Mouse (Mus musculus) kidney, embryonic 16.5 days (tissue): ENCODE measurements at regions not wholly inside any gene's neighbourhood (a gene's known extent, or its start where the extent isn't known, plus 50 kb on each side); places are given as distances from the start of the nearest gene placed in this dataset.

ENCODE experiments used
- ATAC-seq: fragments of 200-750 bp; cut with Nextera tagmentation; 2 replicates; pipeline ENCODE4 v1.8.0; 2017; ENCODE audit warnings: moderate TSS enrichment; ENCODE audit not compliant: low FRiP score, low TSS enrichment
- H3K27ac ChIP-seq: fragments of 300-500 bp; sonication (generic); 2 replicates; pipeline ENCODE4 v1.5.1; 2014; ENCODE audit warnings: low read length
- H3K27me3 ChIP-seq: fragments of 300-500 bp; sonication (generic); 2 replicates; pipeline ENCODE4 v1.6.1; 2014; ENCODE audit warnings: low read length, control low read depth, mixed read lengths; ENCODE audit not compliant: insufficient read depth
- H3K36me3 ChIP-seq: fragments of 300-500 bp; sonication (generic); 2 replicates; pipeline ENCODE4 v1.6.1; 2014; ENCODE audit warnings: low read length, control low read depth, mixed read lengths; ENCODE audit not compliant: insufficient read depth
- H3K4me1 ChIP-seq: fragments of 300-500 bp; sonication (generic); 2 replicates; pipeline ENCODE4 v1.6.1; 2014; ENCODE audit warnings: low read length, control low read depth, mixed read lengths; ENCODE audit not compliant: insufficient read depth
- H3K4me2 ChIP-seq: fragments of 300-500 bp; sonication (generic); replicated peaks from 2 replicates; pipeline ENCODE4 v1.6.1; 2014; ENCODE audit warnings: low read depth, low read length
- H3K4me3 ChIP-seq: fragments of 300-500 bp; sonication (generic); 2 replicates; pipeline ENCODE4 v1.5.1; 2014; ENCODE audit warnings: mild to moderate bottlenecking, low read length
- H3K9ac ChIP-seq: fragments of 300-500 bp; sonication (generic); replicated peaks from 2 replicates; pipeline ENCODE4 v1.6.1; 2014; ENCODE audit warnings: low read length
- H3K9me3 ChIP-seq: fragments of 300-500 bp; sonication (generic); 2 replicates; pipeline ENCODE4 v1.6.1; 2016; ENCODE audit warnings: low read length, control low read depth
- WGBS: fragments of 180-500 bp; shearing (Covaris S2); extraction: QIAGEN DNeasy Blood & Tissue Kit; methylation state at CpG from one replicate; pipeline ENCODE4 v1.1.7; 2014; 5-methylcytosine and 5-hydroxymethylcytosine counted together

- Histone ChIP-seq H3K4me3 (no peak overlapping the region), H3K4me2 (no peak overlapping the region), H3K4me1 (no peaks in the 10 kb centered on the region), H3K36me3 (no peaks in the 10 kb centered on the region), H3K9ac (no peak overlapping the region), H3K27me3 (no peaks in the 10 kb centered on the region), H3K9me3 (no peaks in the 10 kb centered on the region), H3K27ac (no peak overlapping the region)
- WGBS, result 83% methylated on average over 5 of the region's 5 CpGs
- no peak for ATAC-seq
Measured at GRCm38 (mm10) chr17:83093862-83094261, 121.2 kb upstream of the Pkdcc start.

GRCm38 (mm10) chr17:83096451-83096850 is 118.6 kb upstream of the Pkdcc start:
- Histone ChIP-seq H3K4me1 (peaks cover 3% of the 10 kb centered on the region; the same call in 1 of the 2 replicates), H3K9ac (no peak overlapping the region), H3K36me3 (no peaks in the 10 kb centered on the region), H3K27ac (no peak overlapping the region), H3K9me3 (no peaks in the 10 kb centered on the region), H3K27me3 (no peaks in the 10 kb centered on the region), H3K4me3 (no peak overlapping the region), H3K4me2 (no peak overlapping the region)
- peak; percentile 6; the same call in 1 of the 2 replicates for ATAC-seq
- WGBS, result 45% methylated on average over 8 of the region's 8 CpGs

- Histone ChIP-seq H3K27me3 (no peaks in the 10 kb centered on the region), H3K36me3 (no peaks in the 10 kb centered on the region), H3K4me3 (no peak overlapping the region), H3K4me1 (peaks cover 16% of the 10 kb centered on the region), H3K9ac (no peak overlapping the region), H3K9me3 (no peaks in the 10 kb centered on the region), H3K4me2 (no peak overlapping the region), H3K27ac (no peak overlapping the region)
- WGBS, result 80% methylated on average over 16 of the region's 16 CpGs
- ATAC-seq, result no peak
Measured at GRCm38 (mm10) chr17:83097998-83098397, 117.1 kb upstream of the Pkdcc start.

- Histone ChIP-seq H3K27me3 (no peaks in the 10 kb centered on the region), H3K4me1 (peaks cover 19% of the 10 kb centered on the region), H3K4me3 (no peak overlapping the region), H3K36me3 (no peaks in the 10 kb centered on the region), H3K4me2 (no peak overlapping the region), H3K9me3 (no peaks in the 10 kb centered on the region), H3K9ac (no peak overlapping the region), H3K27ac (no peak overlapping the region)
- WGBS, result 78% methylated on average over 12 of the region's 12 CpGs
- no peak for ATAC-seq
Measured at GRCm38 (mm10) chr17:83098679-83099413, 116.2 kb upstream of the Pkdcc start.

- ATAC-seq, result no peak
- Histone ChIP-seq H3K36me3 (no peaks in the 10 kb centered on the region), H3K27ac (0 out of 2 replicates have a peak overlapping the region, but pooled peaks have one; percentile 1), H3K4me3 (no peak overlapping the region), H3K9me3 (no peaks in the 10 kb centered on the region), H3K4me2 (no peak overlapping the region), H3K9ac (no peak overlapping the region), H3K4me1 (peaks cover 19% of the 10 kb centered on the region), H3K27me3 (no peaks in the 10 kb centered on the region)
- 57% methylated on average over 7 of the region's 7 CpGs for WGBS
Measured at GRCm38 (mm10) chr17:83101035-83101434, 114.1 kb upstream of the Pkdcc start.

- Histone ChIP-seq H3K36me3 (no peaks in the 10 kb centered on the region), H3K9ac (no peak overlapping the region), H3K9me3 (no peaks in the 10 kb centered on the region), H3K4me2 (no peak overlapping the region), H3K4me1 (peaks cover 19% of the 10 kb centered on the region), H3K4me3 (no peak overlapping the region), H3K27ac (peak overlapping the region; percentile 83), H3K27me3 (no peaks in the 10 kb centered on the region)
- 82% methylated on average over 14 of the region's 14 CpGs for WGBS
- ATAC-seq, result no peak
Measured at GRCm38 (mm10) chr17:83101756-83102155, 113.3 kb upstream of the Pkdcc start.

GRCm38 (mm10) chr17:83102675-83103412 is 112.2 kb upstream of the Pkdcc start:
- no peak overlapping the region for H3K9ac ChIP-seq
- H3K9me3 ChIP-seq, result no peaks in the 10 kb centered on the region
- H3K27me3 ChIP-seq, result no peaks in the 10 kb centered on the region
- H3K4me3 ChIP-seq, result no peak overlapping the region
- peaks cover 19% of the 10 kb centered on the region for H3K4me1 ChIP-seq
- WGBS, result 18% methylated on average over 6 of the region's 6 CpGs
- peak; percentile 74 for ATAC-seq
- H3K36me3 ChIP-seq, result no peaks in the 10 kb centered on the region
- no peak overlapping the region for H3K4me2 ChIP-seq
- H3K27ac ChIP-seq, result peak overlapping the region; percentile 83

- Histone ChIP-seq H3K9me3 (no peaks in the 10 kb centered on the region), H3K27me3 (no peaks in the 10 kb centered on the region), H3K9ac (no peak overlapping the region), H3K36me3 (no peaks in the 10 kb centered on the region), H3K4me3 (no peak overlapping the region), H3K4me2 (no peak overlapping the region), H3K27ac (no peak overlapping the region), H3K4me1 (peaks cover 7% of the 10 kb centered on the region)
- ATAC-seq, result peak; percentile 50; the same call in 1 of the 2 replicates
- 50% methylated on average over 10 of the region's 10 CpGs for WGBS
Measured at GRCm38 (mm10) chr17:83108151-83108550, 106.9 kb upstream of the Pkdcc start.

GRCm38 (mm10) chr17:83109792-83110440 is 105.2 kb upstream of the Pkdcc start:
- 61% methylated on average over 10 of the region's 10 CpGs for WGBS
- Histone ChIP-seq H3K4me1 (peaks cover 13% of the 10 kb centered on the region), H3K4me3 (no peak overlapping the region), H3K4me2 (no peak overlapping the region), H3K36me3 (no peaks in the 10 kb centered on the region), H3K9ac (no peak overlapping the region), H3K27me3 (no peaks in the 10 kb centered on the region), H3K9me3 (no peaks in the 10 kb centered on the region), H3K27ac (peak overlapping the region; percentile 50)
- no peak for ATAC-seq
